Mouse (Mus musculus): ENCODE results near the gene Mtfr2.

Gene Mtfr2

GRCm38 (mm10) chr10:20347285-20348214, at the start of gene Mtfr2:
TSS of gene Mtfr2 (plus strand) at chr10:20347770.
- DNase-seq (ENCODE audit: low spot score in 2 of 2): peak; percentile 93 to 96

- no peak for DNase-seq (ENCODE audit: low spot score in 2 of 2)
Observed at GRCm38 (mm10) chr10:20298152-20298920, 49.2 kb upstream of the Mtfr2 start.

GRCm38 (mm10) chr10:20299114-20299513, 48.5 kb upstream of the Mtfr2 start:
- no peak for DNase-seq (ENCODE audit: low spot score in 2 of 2)

GRCm38 (mm10) chr10:20310969-20311769, 36.4 kb upstream of the Mtfr2 start:
- DNase-seq (ENCODE audit: low spot score in 2 of 2): no peak

GRCm38 (mm10) chr10:20311918-20312735, 35.4 kb upstream of the Mtfr2 start, which contains the start of gene Bclaf1:
TSS of gene Bclaf1 (plus strand) at chr10:20312469.
- peak; percentile 97 to 99 for DNase-seq (ENCODE audit: low spot score in 2 of 2)

- DNase-seq (ENCODE audit: low spot score in 2 of 2): peak; percentile 83 to 92
Observed at GRCm38 (mm10) chr10:20312736-20313301, 34.8 kb upstream of the Mtfr2 start.

GRCm38 (mm10) chr10:20313447-20313846, 34.1 kb upstream of the Mtfr2 start:
- no peak for DNase-seq (ENCODE audit: low spot score in 2 of 2)

- DNase-seq (ENCODE audit: low spot score in 2 of 2): no peak
Observed at GRCm38 (mm10) chr10:20313941-20314340, 33.6 kb upstream of the Mtfr2 start.

- DNase-seq (ENCODE audit: low spot score in 2 of 2): peak in 1 of 2 experiments; percentile 6
Observed at GRCm38 (mm10) chr10:20314797-20315196, 32.8 kb upstream of the Mtfr2 start.

- DNase-seq (ENCODE audit: low spot score in 2 of 2): no peak
Observed at GRCm38 (mm10) chr10:20317466-20317865, 30.1 kb upstream of the Mtfr2 start.

- DNase-seq (ENCODE audit: low spot score in 2 of 2): no peak
Observed at GRCm38 (mm10) chr10:20326226-20326625, 21.3 kb upstream of the Mtfr2 start.

- DNase-seq (ENCODE audit: low spot score in 2 of 2): no peak
Observed at GRCm38 (mm10) chr10:20331262-20331661, 16.3 kb upstream of the Mtfr2 start.

GRCm38 (mm10) chr10:20337872-20338271, 9.7 kb upstream of the Mtfr2 start:
- no peak for DNase-seq (ENCODE audit: low spot score in 2 of 2)

GRCm38 (mm10) chr10:20345736-20346135, 1.8 kb upstream of the Mtfr2 start:
- DNase-seq (ENCODE audit: low spot score in 2 of 2): no peak

GRCm38 (mm10) chr10:20348894-20349293, 1.3 kb downstream of the Mtfr2 start:
- DNase-seq (ENCODE audit: low spot score in 2 of 2): no peak

- DNase-seq (ENCODE audit: low spot score in 2 of 2): no peak
Observed at GRCm38 (mm10) chr10:20361542-20362449, 14.2 kb downstream of the Mtfr2 start.

GRCm38 (mm10) chr10:20362450-20363118, 15.0 kb downstream of the Mtfr2 start:
- DNase-seq (ENCODE audit: low spot score in 2 of 2): no peak

- DNase-seq (ENCODE audit: low spot score in 2 of 2): no peak
Observed at GRCm38 (mm10) chr10:20372046-20372445, 24.5 kb downstream of the Mtfr2 start.

- no peak for DNase-seq (ENCODE audit: low spot score in 2 of 2)
Observed at GRCm38 (mm10) chr10:20377621-20378020, 30.1 kb downstream of the Mtfr2 start.

Data from cerebellum, postnatal 4 days (tissue).